Mouse (Mus musculus) liver, adult 2 months (tissue): Measurements from ENCODE around the gene Pdk2. TPM values are rescaled to one million over a fixed set of nuclear protein-coding genes. Genes with fewer than 3 reads are reported as not detected.

Experiments used
- DNase-seq: peaks from one replicate; pipeline ENCODE4 v3.0.0-alpha.2; 2011; ENCODE audit warnings: low read depth, low spot score; ENCODE audit errors: extremely low read depth
- H3K27ac ChIP-seq: fragments of 200-500 bp; replicated peaks from 2 replicates; pipeline ENCODE4 v1.5.1; 2012; ENCODE audit warnings: low read depth, mild to moderate bottlenecking, control low read depth, inconsistent platforms, low read length; ENCODE audit not compliant: insufficient read depth
- H3K27me3 ChIP-seq: fragments of 200-500 bp; 2 replicates; pipeline ENCODE4 v1.6.1; 2012; ENCODE audit warnings: mild to moderate bottlenecking, moderate library complexity, low read length, inconsistent platforms; ENCODE audit not compliant: control insufficient read depth, insufficient read depth
- H3K36me3 ChIP-seq: fragments of 200-500 bp; 2 replicates; pipeline ENCODE4 v1.6.1; 2012; ENCODE audit warnings: low read length, inconsistent platforms; ENCODE audit not compliant: control insufficient read depth, insufficient read depth
- H3K4me1 ChIP-seq: fragments of 200-500 bp; 2 replicates; pipeline ENCODE4 v1.6.1; 2011; ENCODE audit warnings: low read length; ENCODE audit not compliant: control insufficient read depth, insufficient read depth
- H3K4me3 ChIP-seq: fragments of 200-500 bp; 2 replicates; pipeline ENCODE4 v1.5.1; 2011; ENCODE audit warnings: low read depth, mild to moderate bottlenecking, control low read depth, low read length, moderate library complexity; ENCODE audit not compliant: insufficient read depth
- H3K79me2 ChIP-seq: fragments of 200-500 bp; 2 replicates; pipeline ENCODE4 v1.6.1; 2012; ENCODE audit warnings: inconsistent platforms, mild to moderate bottlenecking, low read length, moderate library complexity; ENCODE audit not compliant: control insufficient read depth, insufficient read depth
- H3K9ac ChIP-seq: fragments of 200-500 bp; 2 replicates; pipeline ENCODE4 v1.6.1; 2012; ENCODE audit warnings: low read depth, mild to moderate bottlenecking, control low read depth, inconsistent platforms, low read length
- CTCF ChIP-seq: fragments of 200-500 bp; IDR thresholded peaks from 2 replicates; pipeline ENCODE4 v1.5.1; 2011; ENCODE audit warnings: low read depth, low read length, control low read depth
- POLR2A ChIP-seq: fragments of 200-500 bp; IDR thresholded peaks from 2 replicates; pipeline ENCODE4 v1.6.1; 2011; ENCODE audit warnings: low read length, control low read depth; ENCODE audit not compliant: insufficient read depth; ENCODE audit errors: extremely low read depth
- WGBS: fragments of 180-500 bp; shearing (Covaris S2); methylation state at CpG from one replicate; pipeline ENCODE4 v1.1.7; 2018; 5-methylcytosine and 5-hydroxymethylcytosine counted together
- polyA plus RNA-seq: library from polyadenylated mRNA; depleted of rRNA; stranded (reverse); fragments of >200 nt; gene quantifications from 2 replicates; pipeline ENCODE4 v1.2.3, GENCODE M21; 2012
- total RNA-seq: library from RNA; depleted of rRNA; stranded (reverse); fragments of >200 nt; gene quantifications from 2 replicates; pipeline ENCODE4 v1.2.3, GENCODE M21; 2014

Gene Pdk2
- total and polyA plus RNA-seq, 2 experiments = 17.7 to 101 TPM

GRCm38 (mm10) chr11:95038818-95039655, 2.1 kb downstream of the Pdk2 start:
- Histone ChIP-seq H3K27me3 (no peaks in the 10 kb centered on the region), H3K4me1 (peaks cover 20% of the 10 kb centered on the region), H3K79me2 (no peaks in the 10 kb centered on the region), H3K4me3 (no peak overlapping the region), H3K27ac (peak overlapping the region; percentile 91), H3K36me3 (peaks cover 5% of the 10 kb centered on the region; the same call in 1 of the 2 replicates), H3K9ac (peak overlapping the region; percentile 7; the same call in 1 of the 2 replicates)
- DNase-seq = peak; percentile 99
- WGBS = 62% methylated on average over 13 of the region's 13 CpGs
- TF ChIP-seq CTCF (no peak), POLR2A (no peak)

GRCm38 (mm10) chr11:95038156-95038817, 2.9 kb downstream of the Pdk2 start:
- H3K4me1 ChIP-seq = peaks cover 20% of the 10 kb centered on the region
- H3K4me3 ChIP-seq = no peak overlapping the region
- H3K27ac ChIP-seq = peak overlapping the region; percentile 72
- peak overlapping the region; percentile 13; the same call in 1 of the 2 replicates for H3K9ac ChIP-seq
- peak; percentile 30 for DNase-seq
- H3K79me2 ChIP-seq = no peaks in the 10 kb centered on the region
- TF ChIP-seq POLR2A = no peak
- TF ChIP-seq CTCF = no peak
- 48% methylated on average over 14 of the region's 14 CpGs for WGBS
- peaks cover 5% of the 10 kb centered on the region; the same call in 1 of the 2 replicates for H3K36me3 ChIP-seq
- H3K27me3 ChIP-seq = no peaks in the 10 kb centered on the region

GRCm38 (mm10) chr11:95037306-95037705, 3.8 kb downstream of the Pdk2 start:
- TF ChIP-seq POLR2A (no peak), CTCF (no peak)

GRCm38 (mm10) chr11:95036521-95036920, 4.6 kb downstream of the Pdk2 start:
- H3K9ac ChIP-seq = no peak overlapping the region
- no peak overlapping the region for H3K27ac ChIP-seq
- no peak overlapping the region for H3K4me3 ChIP-seq
- no peaks in the 10 kb centered on the region for H3K79me2 ChIP-seq
- DNase-seq = no peak
- peaks cover 5% of the 10 kb centered on the region; the same call in 1 of the 2 replicates for H3K36me3 ChIP-seq
- H3K27me3 ChIP-seq = no peaks in the 10 kb centered on the region
- 97% methylated on average over 5 of the region's 5 CpGs for WGBS
- no peak for TF ChIP-seq CTCF
- TF ChIP-seq POLR2A = no peak
- H3K4me1 ChIP-seq = peaks cover 17% of the 10 kb centered on the region

More at GRCm38 (mm10) chr11:95037306-95037705, 3.8 kb downstream of the Pdk2 start:
- Histone ChIP-seq H3K79me2 (no peaks in the 10 kb centered on the region), H3K36me3 (peaks cover 5% of the 10 kb centered on the region; the same call in 1 of the 2 replicates), H3K4me1 (peaks cover 19% of the 10 kb centered on the region), H3K27me3 (no peaks in the 10 kb centered on the region), H3K27ac (no peak overlapping the region), H3K4me3 (no peak overlapping the region), H3K9ac (no peak overlapping the region)
- WGBS = 87% methylated on average over 6 of the region's 6 CpGs
- no peak for DNase-seq

GRCm38 (mm10) chr11:95034902-95035301, 6.3 kb downstream of the Pdk2 start:
- WGBS = 88% methylated on average over 10 of the region's 10 CpGs
- peaks cover 14% of the 10 kb centered on the region for H3K4me1 ChIP-seq
- TF ChIP-seq POLR2A (no peak), CTCF (no peak)
- H3K9ac ChIP-seq = no peak overlapping the region
- DNase-seq = no peak
- no peak overlapping the region for H3K27ac ChIP-seq
- no peaks in the 10 kb centered on the region for H3K79me2 ChIP-seq
- H3K4me3 ChIP-seq = no peak overlapping the region
- no peaks in the 10 kb centered on the region for H3K27me3 ChIP-seq
- peaks cover 10% of the 10 kb centered on the region for H3K36me3 ChIP-seq
